Mouse (Mus musculus): Measurements from ENCODE around the gene Miga2. TPM values are rescaled to one million over a fixed set of nuclear protein-coding genes. Genes with fewer than 3 reads are reported as not detected.

Gene Miga2
- polyA plus RNA-seq, 2 experiments = 20.5 to 28.9 TPM

- no peak overlapping the region for H3K4me3 ChIP-seq (replicated peaks; ENCODE audit: low read length)
- DNase-seq (ENCODE audit: low spot score) (no peak), ATAC-seq (ENCODE audit: low FRiP score, low read depth) (no peak)
- no peak overlapping the region for H3K9ac ChIP-seq (ENCODE audit: low read depth, low read length, severe bottlenecking)
- H3K4me2 ChIP-seq (replicated peaks; ENCODE audit: low read depth, low read length, severe bottlenecking) = no peak overlapping the region
- 88% methylated on average over 8 of the region's 8 CpGs for WGBS
- TF ChIP-seq POLR2A (IDR thresholded peaks at IDR 0.05; ENCODE audit: borderline replicate concordance, extremely low read depth, insufficient read depth, insufficient read length) = no peak
- H3K4me1 ChIP-seq (ENCODE audit: control insufficient read depth, insufficient read depth, low read length) = no peaks in the 10 kb centered on the region
- H3K9me3 ChIP-seq (ENCODE audit: control insufficient read depth, low read length) = no peaks in the 10 kb centered on the region
- H3K36me3 ChIP-seq (ENCODE audit: control insufficient read depth, insufficient read depth, low read length) = peaks cover 44% of the 10 kb centered on the region
- H3K27ac ChIP-seq (replicated peaks; ENCODE audit: low read depth, low read length) = no peak overlapping the region
- H3K27me3 ChIP-seq (ENCODE audit: control insufficient read depth, insufficient read depth, low read length) = no peaks in the 10 kb centered on the region
These were observed 44.5 kb downstream of the Miga2 start for GRCm38 (mm10) chr2:30408452-30409100.

DNA sequence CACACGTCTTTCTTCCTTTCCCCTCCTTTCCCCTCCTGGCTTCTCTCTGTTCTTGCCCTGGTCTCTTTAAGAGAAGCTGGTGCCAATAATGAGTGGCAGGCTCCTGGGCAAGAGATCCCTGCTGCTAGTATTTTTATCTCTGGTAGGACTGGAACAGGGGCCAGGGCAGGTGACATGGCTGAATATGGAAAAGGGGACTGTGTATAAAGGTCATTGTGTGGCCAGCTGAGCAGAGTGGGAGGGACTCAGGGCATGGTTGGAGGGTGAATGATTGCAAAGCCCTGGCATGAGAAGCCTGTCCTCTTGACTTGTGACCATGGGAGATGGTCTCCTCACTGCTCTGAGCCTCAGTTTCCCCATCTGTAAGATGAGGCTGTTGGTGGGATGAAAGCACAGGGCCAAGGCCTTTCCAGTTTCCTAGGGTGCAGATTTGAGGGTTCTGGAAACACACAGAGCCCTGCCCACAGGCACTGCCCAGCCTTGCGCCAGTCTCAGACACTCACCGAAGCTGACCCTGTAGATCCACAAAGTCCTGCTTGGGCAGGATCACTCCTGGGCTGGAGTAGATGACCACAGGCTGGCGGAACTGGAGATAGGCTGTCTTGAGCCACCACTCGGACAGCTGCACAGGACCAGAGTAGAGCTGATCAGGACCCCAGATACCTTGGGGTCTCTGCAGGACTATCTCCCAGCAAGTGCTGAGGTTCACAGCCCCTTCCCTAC, 45.6 kb downstream of the Miga2 start:
- Histone ChIP-seq H3K4me3 (replicated peaks; ENCODE audit: low read length) (no peak overlapping the region), H3K36me3 (ENCODE audit: control insufficient read depth, insufficient read depth, low read length) (peaks cover 43% of the 10 kb centered on the region), H3K27ac (replicated peaks; ENCODE audit: low read depth, low read length) (no peak overlapping the region), H3K4me1 (ENCODE audit: control insufficient read depth, insufficient read depth, low read length) (no peaks in the 10 kb centered on the region), H3K4me2 (replicated peaks; ENCODE audit: low read depth, low read length, severe bottlenecking) (no peak overlapping the region), H3K27me3 (ENCODE audit: control insufficient read depth, insufficient read depth, low read length) (no peaks in the 10 kb centered on the region), H3K9me3 (ENCODE audit: control insufficient read depth, low read length) (no peaks in the 10 kb centered on the region), H3K9ac (ENCODE audit: low read depth, low read length, severe bottlenecking) (no peak overlapping the region)
- no peak for ATAC-seq (ENCODE audit: low FRiP score, low read depth)
- no peak for TF ChIP-seq POLR2A (IDR thresholded peaks at IDR 0.05; ENCODE audit: borderline replicate concordance, extremely low read depth, insufficient read depth, insufficient read length)
- 85% methylated on average over 5 of the region's 5 CpGs for WGBS
- no peak for DNase-seq (ENCODE audit: low spot score)

DNA sequence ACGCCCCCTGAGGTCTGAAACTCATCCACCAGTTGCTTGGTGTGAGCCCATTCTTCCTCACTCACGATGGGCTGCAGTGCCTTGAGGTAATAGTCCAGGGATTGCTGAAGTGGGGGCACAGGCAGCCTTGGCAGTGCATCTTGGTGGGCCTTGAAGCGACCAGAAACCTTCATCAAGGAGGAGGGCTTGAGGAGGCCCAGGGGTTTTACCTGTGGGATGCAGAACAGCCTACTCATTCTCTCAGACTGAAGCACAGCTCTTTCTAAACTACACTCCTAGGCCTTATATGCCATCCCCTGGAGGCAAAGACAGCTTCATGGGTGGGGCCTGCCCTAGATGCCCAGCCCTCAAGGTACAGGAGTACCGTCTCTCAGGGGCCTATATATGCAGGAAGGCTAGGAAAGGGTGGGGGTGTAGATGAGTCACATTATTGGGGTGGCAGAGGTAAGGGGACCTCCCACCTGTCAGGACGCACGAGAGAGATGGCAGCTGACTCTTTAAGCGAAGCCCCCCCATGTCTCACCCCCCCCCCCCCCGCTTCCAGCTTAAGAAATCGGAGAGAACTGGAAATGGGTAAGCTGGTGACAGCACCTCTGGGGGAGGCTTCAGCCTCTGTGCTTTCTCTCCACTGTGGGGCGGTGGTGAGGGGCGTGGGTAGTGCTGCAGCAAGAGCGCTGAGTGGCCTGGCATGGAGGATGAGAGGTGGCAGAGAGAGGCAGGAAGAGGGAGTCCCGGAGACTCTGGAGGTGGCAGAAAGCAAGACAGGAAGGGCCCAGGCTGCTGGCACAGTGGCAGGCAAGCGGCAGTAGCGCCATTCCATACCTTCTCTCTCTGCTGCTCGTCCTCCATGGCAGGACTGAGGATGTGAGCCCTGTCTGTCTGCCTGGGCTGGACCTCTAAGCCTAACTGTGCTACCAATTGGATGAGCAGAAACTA, 49.3 kb downstream of the Miga2 start:
- no peak for TF ChIP-seq POLR2A (IDR thresholded peaks at IDR 0.05; ENCODE audit: borderline replicate concordance, extremely low read depth, insufficient read depth, insufficient read length)
- H3K4me2 ChIP-seq (replicated peaks; ENCODE audit: low read depth, low read length, severe bottlenecking) = no peak overlapping the region
- H3K27me3 ChIP-seq (ENCODE audit: control insufficient read depth, insufficient read depth, low read length) = no peaks in the 10 kb centered on the region
- no peak overlapping the region for H3K27ac ChIP-seq (replicated peaks; ENCODE audit: low read depth, low read length)
- H3K4me3 ChIP-seq (replicated peaks; ENCODE audit: low read length) = no peak overlapping the region
- WGBS = 72% methylated on average over 16 of the region's 16 CpGs
- peaks cover 25% of the 10 kb centered on the region for H3K36me3 ChIP-seq (ENCODE audit: control insufficient read depth, insufficient read depth, low read length)
- peak overlapping the region; percentile 31; the same call in 1 of the 2 replicates for H3K9ac ChIP-seq (ENCODE audit: low read depth, low read length, severe bottlenecking)
- no peak for ATAC-seq (ENCODE audit: low FRiP score, low read depth)
- DNase-seq (ENCODE audit: low spot score) = no peak
- H3K9me3 ChIP-seq (ENCODE audit: control insufficient read depth, low read length) = no peaks in the 10 kb centered on the region
- H3K4me1 ChIP-seq (ENCODE audit: control insufficient read depth, insufficient read depth, low read length) = peaks cover 7% of the 10 kb centered on the region

- no peak overlapping the region for H3K4me3 ChIP-seq (replicated peaks; ENCODE audit: low read length)
- peaks cover 15% of the 10 kb centered on the region for H3K4me1 ChIP-seq (ENCODE audit: control insufficient read depth, insufficient read depth, low read length)
- DNase-seq (ENCODE audit: low spot score) (no peak), ATAC-seq (ENCODE audit: low FRiP score, low read depth) (no peak)
- no peak overlapping the region; the same call in 1 of the 2 replicates for H3K4me2 ChIP-seq (replicated peaks; ENCODE audit: low read depth, low read length, severe bottlenecking)
- H3K36me3 ChIP-seq (ENCODE audit: control insufficient read depth, insufficient read depth, low read length) = peaks cover 19% of the 10 kb centered on the region
- no peak for TF ChIP-seq POLR2A (IDR thresholded peaks at IDR 0.05; ENCODE audit: borderline replicate concordance, extremely low read depth, insufficient read depth, insufficient read length)
- H3K27ac ChIP-seq (replicated peaks; ENCODE audit: low read depth, low read length) = no peak overlapping the region
- WGBS = 79% methylated on average over 4 of the region's 4 CpGs
- H3K9me3 ChIP-seq (ENCODE audit: control insufficient read depth, low read length) = no peaks in the 10 kb centered on the region
- H3K27me3 ChIP-seq (ENCODE audit: control insufficient read depth, insufficient read depth, low read length) = no peaks in the 10 kb centered on the region
- H3K9ac ChIP-seq (ENCODE audit: low read depth, low read length, severe bottlenecking) = no peak overlapping the region
These were observed 50.1 kb downstream of the Miga2 start for GRCm38 (mm10) chr2:30414101-30414500.

DNA sequence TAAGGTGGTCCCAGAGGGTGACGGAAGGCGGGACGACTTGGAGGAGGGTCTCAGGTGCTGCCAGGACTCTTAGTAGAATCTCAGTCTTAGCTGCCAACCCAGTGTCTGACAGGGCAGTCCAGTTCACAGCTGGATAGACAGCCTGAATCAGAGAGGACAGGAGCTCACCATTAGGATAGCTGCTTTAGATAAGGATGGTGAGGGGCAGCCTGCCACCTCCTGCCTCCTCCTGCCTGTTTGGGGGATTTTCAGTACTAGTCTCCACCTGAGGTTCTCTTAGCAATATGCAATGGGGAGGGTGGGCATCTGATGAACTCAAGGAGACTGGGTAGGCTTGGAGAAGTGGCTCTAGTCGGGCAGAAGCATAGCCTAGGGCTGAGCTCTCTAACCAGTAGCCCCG, 50.6 kb downstream of the Miga2 start:
- Histone ChIP-seq H3K36me3 (ENCODE audit: control insufficient read depth, insufficient read depth, low read length) (peaks cover 13% of the 10 kb centered on the region), H3K9me3 (ENCODE audit: control insufficient read depth, low read length) (no peaks in the 10 kb centered on the region), H3K27ac (replicated peaks; ENCODE audit: low read depth, low read length) (no peak overlapping the region), H3K4me1 (ENCODE audit: control insufficient read depth, insufficient read depth, low read length) (peaks cover 19% of the 10 kb centered on the region), H3K4me2 (replicated peaks; ENCODE audit: low read depth, low read length, severe bottlenecking) (peak overlapping the region; percentile 92), H3K9ac (ENCODE audit: low read depth, low read length, severe bottlenecking) (peak overlapping the region; percentile 89; the same call in 1 of the 2 replicates), H3K27me3 (ENCODE audit: control insufficient read depth, insufficient read depth, low read length) (no peaks in the 10 kb centered on the region), H3K4me3 (replicated peaks; ENCODE audit: low read length) (peak overlapping the region; percentile 70)
- DNase-seq (ENCODE audit: low spot score) (no peak), ATAC-seq (ENCODE audit: low FRiP score, low read depth) (no peak)
- 49% methylated on average over 5 of the region's 5 CpGs for WGBS
- TF ChIP-seq POLR2A (IDR thresholded peaks at IDR 0.05; ENCODE audit: borderline replicate concordance, extremely low read depth, insufficient read depth, insufficient read length) = no peak

All from limb, embryonic 14.5 days (tissue).